In the genomic region with DNA sequence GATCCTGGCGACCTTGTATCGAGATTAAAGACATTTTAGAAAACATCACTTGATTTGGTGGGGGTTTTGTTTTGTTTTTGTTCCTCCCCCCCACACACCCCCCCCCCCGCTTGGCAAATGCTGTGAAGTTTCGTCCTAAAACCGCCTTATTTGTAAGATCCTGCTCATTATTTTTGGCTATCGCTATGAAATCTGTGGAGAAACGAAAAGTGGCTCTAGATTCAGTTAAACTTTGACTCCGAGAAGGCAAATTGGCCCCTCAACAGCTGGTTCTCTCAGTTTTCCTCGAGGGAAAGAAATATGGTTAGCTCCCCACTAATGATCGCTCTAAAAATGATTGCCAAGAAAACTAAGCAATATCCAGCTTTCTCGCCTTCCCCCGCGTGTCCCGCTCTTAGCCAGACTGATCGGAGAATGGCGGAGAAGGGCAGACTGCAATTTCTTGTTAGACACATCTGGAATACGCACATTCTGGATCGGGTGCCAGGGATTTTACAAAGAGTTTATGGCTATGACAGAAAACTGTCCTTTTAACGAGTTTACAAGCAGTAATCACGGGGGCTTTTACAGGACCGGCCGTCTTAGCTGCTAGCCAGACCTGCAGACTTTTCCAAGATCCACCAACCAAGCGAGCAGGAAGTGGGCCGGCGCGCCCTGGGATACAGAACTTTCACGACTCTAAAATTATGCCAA, we compare ENCODE assay signal across 11 mouse cellular contexts. TPM values are rescaled to one million over a fixed set of nuclear protein-coding genes. Genes with fewer than 3 reads are reported as not detected.
DNase-seq lines count a peak whose midpoint lies in the region; ATAC-seq and TF ChIP-seq lines count a peak whose summit lies in the region.
"Had no signal": no experiment of that assay in that cellular context is flagged by ENCODE, and none has a peak within 500 bp of the region (broad histone marks: within the 10 kb centered on the region; RNA-seq: fewer than 3 reads in every experiment).

No protein-coding gene starts in this region.

- no peak overlapping the region for H3K9ac ChIP-seq in liver, embryonic 11.5 days (ENCODE audit: low read depth, low read length)
- H3K9ac ChIP-seq in embryonic facial prominence, embryonic 14.5 days (ENCODE audit: low read depth, low read length), result peak overlapping the region; percentile 97
- H3K9ac ChIP-seq in neural tube, embryonic 13.5 days, result no peak overlapping the region
- H3K9ac ChIP-seq: liver, postnatal 0 days had no signal

- H3K4me2 ChIP-seq in liver, embryonic 11.5 days, result no peak overlapping the region
- H3K4me2 ChIP-seq in embryonic facial prominence, embryonic 14.5 days (ENCODE audit: low read depth, low read length), result peak overlapping the region; percentile 70
- peak overlapping the region; percentile 31 for H3K4me2 ChIP-seq in neural tube, embryonic 13.5 days

- H3K4me3 ChIP-seq in gastrocnemius, adult 2 months, result peak overlapping the region; percentile 94
- H3K4me3 ChIP-seq in liver, embryonic 11.5 days (ENCODE audit: low read depth, low read length), result no peak overlapping the region
- peak overlapping the region; percentile 86 for H3K4me3 ChIP-seq in embryonic facial prominence, embryonic 14.5 days (ENCODE audit: low read depth, low read length)
- H3K4me3 ChIP-seq in neural tube, embryonic 13.5 days, result peak overlapping the region; percentile 13
- H3K4me3 ChIP-seq in layer of hippocampus, adult 2 months, result no peak overlapping the region

- peak; percentile 59 for DNase-seq in gastrocnemius, adult 2 months
- DNase-seq in gastrocnemius, adult 8-10 months (ENCODE audit: low spot score in 2 of 2), result no peak
- DNase-seq in liver, embryonic 11.5 days (ENCODE audit: low spot score), result peak; percentile 52
- no peak for DNase-seq in liver
- DNase-seq in embryonic facial prominence, embryonic 14.5 days (ENCODE audit: low spot score), result peak; percentile 63
- DNase-seq in left cerebral cortex, adult 9 months (ENCODE audit: low spot score in 2 of 2), result no peak
- DNase-seq in layer of hippocampus, adult 2 months (ENCODE audit: low spot score in 2 of 2), result no peak
- DNase-seq: cerebellum, adult 11 months; liver, postnatal 0 days had no signal

- peaks cover 5% of the 10 kb centered on the region for H3K4me1 ChIP-seq in liver, embryonic 11.5 days (replicated peaks; ENCODE audit: control insufficient read depth, insufficient read depth, low read length)
- H3K4me1 ChIP-seq in embryonic facial prominence, embryonic 14.5 days (ENCODE audit: control insufficient read depth, insufficient read depth, low read length), result peaks cover 23% of the 10 kb centered on the region
- peaks cover 17% of the 10 kb centered on the region for H3K4me1 ChIP-seq in neural tube, embryonic 13.5 days (replicated peaks)

- H3K9me3 ChIP-seq in liver, embryonic 11.5 days (ENCODE audit: control insufficient read depth, low read length), result no peaks in the 10 kb centered on the region
- H3K9me3 ChIP-seq in embryonic facial prominence, embryonic 14.5 days (ENCODE audit: control insufficient read depth, low read length), result no peaks in the 10 kb centered on the region
- no peaks in the 10 kb centered on the region for H3K9me3 ChIP-seq in neural tube, embryonic 13.5 days

- no peak for ATAC-seq in liver, embryonic 11.5 days (replicated peaks; ENCODE audit: low FRiP score)
- ATAC-seq in embryonic facial prominence, embryonic 14.5 days (ENCODE audit: low read depth), result no peak
- no peak for ATAC-seq in neural tube, embryonic 13.5 days (ENCODE audit: low read depth)
- ATAC-seq: liver, postnatal 0 days had no signal

- TF ChIP-seq CTCF in gastrocnemius, adult 2 months (IDR thresholded peaks at IDR 0.05), result no peak
- no peak for TF ChIP-seq CTCF in layer of hippocampus, adult 2 months (conservative IDR thresholded peaks at IDR 0.05)

- 2% methylated on average over 27 of the region's 27 CpGs for WGBS in liver, embryonic 11.5 days
- WGBS in embryonic facial prominence, embryonic 14.5 days, result 9% methylated on average over 27 of the region's 27 CpGs
- WGBS in neural tube, embryonic 13.5 days, result 3% methylated on average over 27 of the region's 27 CpGs

- peak overlapping the region; percentile 98 for H3K27ac ChIP-seq in gastrocnemius, adult 2 months
- H3K27ac ChIP-seq in liver, embryonic 11.5 days (ENCODE audit: low read depth, low read length), result no peak overlapping the region
- H3K27ac ChIP-seq in embryonic facial prominence, embryonic 14.5 days (replicated peaks; ENCODE audit: low read depth, low read length), result peak overlapping the region; percentile 89
- no peak overlapping the region for H3K27ac ChIP-seq in neural tube, embryonic 13.5 days (replicated peaks)
- no peak overlapping the region for H3K27ac ChIP-seq in layer of hippocampus, adult 2 months
- H3K27ac ChIP-seq: stomach, postnatal 0 days had no signal

- no peaks in the 10 kb centered on the region for H3K36me3 ChIP-seq in liver, embryonic 11.5 days (ENCODE audit: control insufficient read depth, insufficient read depth, low read length)
- H3K36me3 ChIP-seq in embryonic facial prominence, embryonic 14.5 days (ENCODE audit: control insufficient read depth, insufficient read depth, low read length), result peaks cover 28% of the 10 kb centered on the region; the same call in 1 of the 2 replicates
- no peaks in the 10 kb centered on the region for H3K36me3 ChIP-seq in neural tube, embryonic 13.5 days

- H3K27me3 ChIP-seq in liver, embryonic 11.5 days (replicated peaks; ENCODE audit: control insufficient read depth, insufficient read depth, low read length), result peaks cover 91% of the 10 kb centered on the region
- peaks cover 37% of the 10 kb centered on the region for H3K27me3 ChIP-seq in embryonic facial prominence, embryonic 14.5 days (replicated peaks; ENCODE audit: control insufficient read depth, insufficient read depth, low read length)
- H3K27me3 ChIP-seq in neural tube, embryonic 13.5 days, result peaks cover 95% of the 10 kb centered on the region

- intact Hi-C loops in gastrocnemius, adult 2 months (cut with DNase I), result loop anchor here (5.0 kb wide), 1 partner anchor 72 kb away; a partner anchor contains a TSS

RNA-seq across cellular contexts. Expression of a gene that starts 13.0 kb away (rescaled TPM):
- 10 to 100 TPM; 59.8 to 68.4 TPM for total RNA-seq in gastrocnemius, adult 2 months (2021)
- 10 to 100 TPM; 59.5 to 67.4 (median 60.9) TPM for total RNA-seq in gastrocnemius, adult 8-10 months (2022)
- polyA plus RNA-seq in liver, embryonic 11.5 days (2014; fragmentation: Nextera tagmentation; extraction: Ambion mirVana), result 2.0 and 2.2 TPM in 2 replicates
- 46.5 and 53.9 TPM in 2 replicates for polyA plus RNA-seq in embryonic facial prominence, embryonic 14.5 days (2014; fragmentation: Nextera tagmentation; extraction: Ambion mirVana)
- polyA plus RNA-seq in neural tube, embryonic 13.5 days (2015; fragmentation: Nextera tagmentation; extraction: Ambion mirVana), result 8.8 and 13.9 TPM in 2 replicates
- under 1 TPM; 0.18 to 0.20 TPM for total RNA-seq in layer of hippocampus, adult 2 months (2021)

Comparison
In these comparisons a context has a peak if more than half of its experiments do, and no peak if none do; other contexts are left out.
1. DNase-seq: peak in gastrocnemius, adult 2 months (single experiment), liver, embryonic 11.5 days (single experiment) and embryonic facial prominence, embryonic 14.5 days (single experiment); none in gastrocnemius, adult 8-10 months (0 of 2), liver (single experiment), left cerebral cortex, adult 9 months (0 of 2) and layer of hippocampus, adult 2 months (0 of 2).
2. H3K27ac ChIP-seq: peak in gastrocnemius, adult 2 months (single experiment) and embryonic facial prominence, embryonic 14.5 days (single experiment); none in liver, embryonic 11.5 days (single experiment), neural tube, embryonic 13.5 days (single experiment) and layer of hippocampus, adult 2 months (single experiment).
3. H3K4me3 ChIP-seq: peak in gastrocnemius, adult 2 months (single experiment), embryonic facial prominence, embryonic 14.5 days (single experiment) and neural tube, embryonic 13.5 days (single experiment); none in liver, embryonic 11.5 days (single experiment) and layer of hippocampus, adult 2 months (single experiment).
4. RNA of a gene that starts 13.0 kb away (total RNA-seq): 59.8 to 68.4 TPM in gastrocnemius, adult 2 months and 59.5 to 67.4 TPM in gastrocnemius, adult 8-10 months; 0.18 to 0.20 TPM in layer of hippocampus, adult 2 months; every median in the first group is over 10 times any median in the second.